Mouse (Mus musculus): ENCODE results near the gene Gm43951. TPM values are rescaled to one million over a fixed set of nuclear protein-coding genes. Genes with fewer than 3 reads are reported as not detected.

The Gm43951 gene
- polyA plus RNA-seq, 1 experiment: 1.2 TPM

DNA sequence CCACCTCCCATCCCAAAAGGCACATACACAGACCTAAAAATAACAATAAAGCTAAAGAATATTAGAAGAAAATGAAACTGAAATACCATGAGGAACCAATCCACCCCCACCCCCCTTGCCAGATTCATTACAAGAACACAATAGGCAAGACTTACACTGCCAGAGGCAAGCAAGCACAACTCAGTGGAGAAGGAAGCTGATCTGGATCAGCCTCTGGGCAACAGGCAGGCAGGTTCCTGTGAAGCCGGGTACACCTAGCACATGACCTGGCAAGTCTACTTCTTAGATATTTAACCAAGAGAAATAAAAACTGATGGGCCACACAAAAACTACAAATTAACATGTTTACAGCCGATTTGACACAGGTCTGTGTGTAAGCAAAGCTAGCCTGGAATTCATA lies 43.4 kb downstream of the Gm43951 start:
- Histone ChIP-seq H3K4me1 (ENCODE audit: control insufficient read depth, insufficient read depth, low read length) (no peaks in the 10 kb centered on the region), H3K4me3 (replicated peaks; ENCODE audit: control insufficient read depth, low read depth, low read length) (no peak overlapping the region), H3K27ac (ENCODE audit: control insufficient read depth, insufficient read depth, low read depth, low read length, poor library complexity) (no peak overlapping the region)
- 86% methylated on average over 2 of the region's 2 CpGs for WGBS
- TF ChIP-seq CTCF (IDR thresholded peaks at IDR 0.05; ENCODE audit: control insufficient read depth, insufficient read depth, low read length) (no peak), POLR2A (IDR thresholded peaks at IDR 0.05; ENCODE audit: borderline replicate concordance, control insufficient read depth, low read depth, low read length) (no peak)

DNA sequence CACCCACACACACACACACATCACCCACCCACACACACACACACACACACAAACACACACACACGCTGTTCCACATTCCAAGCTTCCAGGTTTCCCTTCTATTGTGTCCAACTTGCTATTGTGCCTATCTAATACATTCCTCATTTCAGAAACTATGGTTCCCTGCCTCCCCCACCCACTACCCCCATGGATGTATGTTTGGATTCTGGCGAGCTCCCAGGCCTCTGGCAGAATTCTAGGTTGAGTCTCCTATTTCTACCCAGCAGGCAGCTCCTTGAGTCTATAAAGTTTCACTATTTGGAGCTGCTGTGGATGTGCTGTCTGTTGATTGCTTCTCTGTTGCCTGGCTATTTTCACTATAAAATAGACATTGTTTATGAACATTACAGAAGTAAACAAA lies 50.0 kb downstream of the Gm43951 start:
- TF ChIP-seq POLR2A (IDR thresholded peaks at IDR 0.05; ENCODE audit: borderline replicate concordance, control insufficient read depth, low read depth, low read length): no peak
- no peak for TF ChIP-seq CTCF (IDR thresholded peaks at IDR 0.05; ENCODE audit: control insufficient read depth, insufficient read depth, low read length)
- Histone ChIP-seq H3K27ac (ENCODE audit: control insufficient read depth, insufficient read depth, low read depth, low read length, poor library complexity) (no peak overlapping the region), H3K4me3 (replicated peaks; ENCODE audit: control insufficient read depth, low read depth, low read length) (no peak overlapping the region), H3K4me1 (ENCODE audit: control insufficient read depth, insufficient read depth, low read length) (no peaks in the 10 kb centered on the region)
- 77% methylated on average over 2 of the region's 2 CpGs for WGBS

DNA sequence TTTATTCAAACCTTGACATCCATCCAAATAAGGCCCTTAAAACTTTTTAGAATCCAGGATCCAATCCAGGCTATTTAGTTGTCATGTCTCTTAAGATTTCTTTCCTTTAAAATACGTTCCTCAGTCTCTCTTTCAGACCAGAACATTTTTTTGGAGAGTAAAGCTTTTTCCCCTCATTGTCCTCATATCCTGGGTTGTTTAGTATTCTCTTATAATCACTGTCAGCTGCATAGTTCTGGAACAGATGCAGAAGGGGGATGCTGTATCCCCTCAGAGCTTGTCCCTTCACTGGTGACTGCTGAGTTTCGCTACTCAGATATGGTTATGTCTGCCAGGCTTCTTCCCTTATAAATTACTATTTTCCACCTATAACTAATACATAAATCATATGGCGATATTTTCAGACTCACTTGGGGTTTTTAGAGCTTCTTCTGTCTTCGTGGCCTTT lies 50.6 kb downstream of the Gm43951 start:
- Histone ChIP-seq H3K4me3 (replicated peaks; ENCODE audit: control insufficient read depth, low read depth, low read length) (no peak overlapping the region), H3K4me1 (ENCODE audit: control insufficient read depth, insufficient read depth, low read length) (no peaks in the 10 kb centered on the region), H3K27ac (ENCODE audit: control insufficient read depth, insufficient read depth, low read depth, low read length, poor library complexity) (no peak overlapping the region)
- TF ChIP-seq CTCF (IDR thresholded peaks at IDR 0.05; ENCODE audit: control insufficient read depth, insufficient read depth, low read length) (no peak), POLR2A (IDR thresholded peaks at IDR 0.05; ENCODE audit: borderline replicate concordance, control insufficient read depth, low read depth, low read length) (no peak)
- 82% methylated on average over 4 of the region's 4 CpGs for WGBS

DNA sequence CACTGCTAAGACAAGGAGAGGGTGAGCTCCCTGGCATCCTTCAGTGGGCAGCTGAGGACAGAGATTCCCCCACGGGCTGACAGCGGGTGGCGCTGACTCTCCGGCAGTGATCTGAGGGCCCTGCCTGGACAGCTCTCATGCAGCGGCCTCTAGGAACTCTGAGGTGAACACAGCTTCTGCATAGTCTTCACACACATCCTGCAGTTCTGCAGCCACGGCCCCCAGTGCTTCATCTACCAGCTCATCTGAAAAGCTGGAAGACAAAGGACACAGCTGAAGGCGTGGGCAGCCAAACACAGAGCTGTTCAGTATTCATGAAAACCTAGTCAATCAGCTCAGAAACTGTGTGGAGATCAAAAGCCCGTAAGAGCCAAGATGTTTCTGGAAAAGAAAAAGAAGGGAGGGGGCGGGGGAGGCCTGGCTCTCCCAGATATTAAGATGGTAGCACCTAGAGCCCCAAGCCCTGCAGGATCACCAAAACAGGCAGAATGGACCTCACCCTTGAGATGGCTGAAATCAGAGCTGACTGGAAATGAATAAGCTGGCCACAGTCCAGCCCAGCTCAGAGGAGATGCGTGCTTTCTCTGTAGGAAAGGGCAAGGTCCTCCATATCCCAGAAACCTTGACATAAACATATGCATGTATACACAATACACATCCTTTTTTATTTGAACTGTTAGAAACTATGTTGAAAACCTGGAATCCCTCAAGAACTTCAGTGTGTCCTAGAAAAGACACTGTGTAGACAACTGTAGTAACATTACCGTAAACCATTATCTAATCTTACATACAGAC lies 51.3 kb downstream of the Gm43951 start:
- 84% methylated on average over 11 of the region's 11 CpGs for WGBS
- TF ChIP-seq CTCF (IDR thresholded peaks at IDR 0.05; ENCODE audit: control insufficient read depth, insufficient read depth, low read length) (no peak), POLR2A (IDR thresholded peaks at IDR 0.05; ENCODE audit: borderline replicate concordance, control insufficient read depth, low read depth, low read length) (no peak)
- Histone ChIP-seq H3K4me3 (replicated peaks; ENCODE audit: control insufficient read depth, low read depth, low read length) (no peak overlapping the region), H3K27ac (ENCODE audit: control insufficient read depth, insufficient read depth, low read depth, low read length, poor library complexity) (no peak overlapping the region), H3K4me1 (ENCODE audit: control insufficient read depth, insufficient read depth, low read length) (no peaks in the 10 kb centered on the region)

Other genes starting within 250 kb of the Gm43951 start
- gene Aipl1, start 169.3 kb downstream of the Gm43951 start, polyA plus RNA-seq (2011; ENCODE audit: insufficient read depth, insufficient read length, low replicate concordance, missing spikeins): not detected in 2 replicates
- 6.5 and 14.0 TPM in 2 replicates for gene Pimreg, start 164.8 kb downstream of the Gm43951 start, polyA plus RNA-seq (2011; ENCODE audit: insufficient read depth, insufficient read length, low replicate concordance, missing spikeins)
- gene Pitpnm3, start 71.1 kb downstream of the Gm43951 start, polyA plus RNA-seq (2011; ENCODE audit: insufficient read depth, insufficient read length, low replicate concordance, missing spikeins): not detected in 2 replicates
- 3.4 and 5.1 TPM in 2 replicates for gene 4933427D14Rik, start 619 bp upstream of the Gm43951 start, polyA plus RNA-seq (2011; ENCODE audit: insufficient read depth, insufficient read length, low replicate concordance, missing spikeins)
- gene Txndc17, start 707 bp upstream of the Gm43951 start, polyA plus RNA-seq (2011; ENCODE audit: insufficient read depth, insufficient read length, low replicate concordance, missing spikeins): 29.1 and 49.0 TPM in 2 replicates
- gene Med31, start 8.8 kb upstream of the Gm43951 start, polyA plus RNA-seq (2011; ENCODE audit: insufficient read depth, insufficient read length, low replicate concordance, missing spikeins): 9.3 and 11.4 TPM in 2 replicates
- 1.2 TPM in 1 of 2 replicates, not detected in the other for gene Slc13a5, start 60.4 kb upstream of the Gm43951 start, polyA plus RNA-seq (2011; ENCODE audit: insufficient read depth, insufficient read length, low replicate concordance, missing spikeins)
- 22.2 and 35.2 TPM in 2 replicates for gene Xaf1, start 94.8 kb upstream of the Gm43951 start, polyA plus RNA-seq (2011; ENCODE audit: insufficient read depth, insufficient read length, low replicate concordance, missing spikeins)
- not detected in 2 replicates for gene Fbxo39, start 107.6 kb upstream of the Gm43951 start, polyA plus RNA-seq (2011; ENCODE audit: insufficient read depth, insufficient read length, low replicate concordance, missing spikeins)
- not detected in 2 replicates for gene Tekt1, start 155.6 kb upstream of the Gm43951 start, polyA plus RNA-seq (2011; ENCODE audit: insufficient read depth, insufficient read length, low replicate concordance, missing spikeins)
- 5.6 TPM in 1 of 2 replicates, not detected in the other for gene Smtnl2, start 204.9 kb upstream of the Gm43951 start, polyA plus RNA-seq (2011; ENCODE audit: insufficient read depth, insufficient read length, low replicate concordance, missing spikeins)
- gene Ggt6, start 228.7 kb upstream of the Gm43951 start, polyA plus RNA-seq (2011; ENCODE audit: insufficient read depth, insufficient read length, low replicate concordance, missing spikeins): not detected in 2 replicates
- 40.0 and 68.3 TPM in 2 replicates for gene Mybbp1a, start 234.5 kb upstream of the Gm43951 start, polyA plus RNA-seq (2011; ENCODE audit: insufficient read depth, insufficient read length, low replicate concordance, missing spikeins)

All from bone marrow, adult 2 months (tissue).